Mouse (Mus musculus): ENCODE results near the gene Ccdc134. TPM values are rescaled to one million over a fixed set of nuclear protein-coding genes. Genes with fewer than 3 reads are reported as not detected.

Gene Ccdc134
- polyA plus RNA-seq, 1 experiment: 3.6 TPM

- H3K4me3 ChIP-seq (ENCODE audit: insufficient read depth, low read depth, low read length): no peak overlapping the region
- H3K4me1 ChIP-seq (ENCODE audit: control insufficient read depth, insufficient read depth, insufficient read length, low read length): peaks cover 12% of the 10 kb centered on the region
- H3K27ac ChIP-seq (replicated peaks; ENCODE audit: low read depth, low read length): no peak overlapping the region
These were observed 31.7 kb downstream of the Ccdc134 start for GRCm38 (mm10) chr15:82159471-82159870.

- Histone ChIP-seq H3K4me3 (ENCODE audit: insufficient read depth, low read depth, low read length) (no peak overlapping the region), H3K4me1 (ENCODE audit: control insufficient read depth, insufficient read depth, insufficient read length, low read length) (peaks cover 12% of the 10 kb centered on the region), H3K27ac (replicated peaks; ENCODE audit: low read depth, low read length) (no peak overlapping the region)
These were observed 33.3 kb downstream of the Ccdc134 start for GRCm38 (mm10) chr15:82160731-82161640.

- Histone ChIP-seq H3K27ac (replicated peaks; ENCODE audit: low read depth, low read length) (no peak overlapping the region), H3K4me3 (ENCODE audit: insufficient read depth, low read depth, low read length) (no peak overlapping the region), H3K4me1 (ENCODE audit: control insufficient read depth, insufficient read depth, insufficient read length, low read length) (peaks cover 14% of the 10 kb centered on the region)
These were observed 34.4 kb downstream of the Ccdc134 start for GRCm38 (mm10) chr15:82161965-82162600.

GRCm38 (mm10) chr15:82163356-82164060 is 35.8 kb downstream of the Ccdc134 start:
- Histone ChIP-seq H3K4me3 (ENCODE audit: insufficient read depth, low read depth, low read length) (no peak overlapping the region), H3K4me1 (ENCODE audit: control insufficient read depth, insufficient read depth, insufficient read length, low read length) (peaks cover 14% of the 10 kb centered on the region), H3K27ac (replicated peaks; ENCODE audit: low read depth, low read length) (no peak overlapping the region)

GRCm38 (mm10) chr15:82164061-82164399 is 36.3 kb downstream of the Ccdc134 start:
- Histone ChIP-seq H3K4me3 (ENCODE audit: insufficient read depth, low read depth, low read length) (no peak overlapping the region), H3K27ac (replicated peaks; ENCODE audit: low read depth, low read length) (no peak overlapping the region), H3K4me1 (ENCODE audit: control insufficient read depth, insufficient read depth, insufficient read length, low read length) (peaks cover 14% of the 10 kb centered on the region)

GRCm38 (mm10) chr15:82164496-82164895 is 36.8 kb downstream of the Ccdc134 start:
- Histone ChIP-seq H3K4me1 (ENCODE audit: control insufficient read depth, insufficient read depth, insufficient read length, low read length) (peaks cover 14% of the 10 kb centered on the region), H3K27ac (replicated peaks; ENCODE audit: low read depth, low read length) (no peak overlapping the region), H3K4me3 (ENCODE audit: insufficient read depth, low read depth, low read length) (no peak overlapping the region)

- H3K27ac ChIP-seq (replicated peaks; ENCODE audit: low read depth, low read length): no peak overlapping the region
- H3K4me1 ChIP-seq (ENCODE audit: control insufficient read depth, insufficient read depth, insufficient read length, low read length): peaks cover 10% of the 10 kb centered on the region
- no peak overlapping the region for H3K4me3 ChIP-seq (ENCODE audit: insufficient read depth, low read depth, low read length)
These were observed 37.9 kb downstream of the Ccdc134 start for GRCm38 (mm10) chr15:82165332-82166239.

GRCm38 (mm10) chr15:82166240-82167100 is 38.7 kb downstream of the Ccdc134 start:
- H3K4me3 ChIP-seq (ENCODE audit: insufficient read depth, low read depth, low read length): no peak overlapping the region
- H3K4me1 ChIP-seq (ENCODE audit: control insufficient read depth, insufficient read depth, insufficient read length, low read length): peaks cover 3% of the 10 kb centered on the region
- 0 out of 2 replicates have a peak overlapping the region, but pooled peaks have one; percentile 22 for H3K27ac ChIP-seq (replicated peaks; ENCODE audit: low read depth, low read length)

GRCm38 (mm10) chr15:82167201-82168168 is 39.8 kb downstream of the Ccdc134 start:
- Histone ChIP-seq H3K4me3 (ENCODE audit: insufficient read depth, low read depth, low read length) (no peak overlapping the region), H3K4me1 (ENCODE audit: control insufficient read depth, insufficient read depth, insufficient read length, low read length) (peaks cover 3% of the 10 kb centered on the region), H3K27ac (replicated peaks; ENCODE audit: low read depth, low read length) (no peak overlapping the region)

- Histone ChIP-seq H3K4me1 (ENCODE audit: control insufficient read depth, insufficient read depth, insufficient read length, low read length) (peaks cover 3% of the 10 kb centered on the region), H3K4me3 (ENCODE audit: insufficient read depth, low read depth, low read length) (no peak overlapping the region), H3K27ac (replicated peaks; ENCODE audit: low read depth, low read length) (no peak overlapping the region)
These were observed 41.9 kb downstream of the Ccdc134 start for GRCm38 (mm10) chr15:82169671-82170070.

- Histone ChIP-seq H3K4me1 (ENCODE audit: control insufficient read depth, insufficient read depth, insufficient read length, low read length) (peaks cover 3% of the 10 kb centered on the region), H3K4me3 (ENCODE audit: insufficient read depth, low read depth, low read length) (no peak overlapping the region), H3K27ac (replicated peaks; ENCODE audit: low read depth, low read length) (no peak overlapping the region)
These were observed 43.0 kb downstream of the Ccdc134 start for GRCm38 (mm10) chr15:82170437-82171377.

GRCm38 (mm10) chr15:82172648-82173047 is 44.9 kb downstream of the Ccdc134 start:
- H3K4me1 ChIP-seq (ENCODE audit: control insufficient read depth, insufficient read depth, insufficient read length, low read length): no peaks in the 10 kb centered on the region
- H3K27ac ChIP-seq (replicated peaks; ENCODE audit: low read depth, low read length): no peak overlapping the region
- H3K4me3 ChIP-seq (ENCODE audit: insufficient read depth, low read depth, low read length): no peak overlapping the region

All from brown adipose tissue, adult 24 weeks (tissue).